Mouse (Mus musculus) left cerebral cortex, postnatal 10 days (tissue): ENCODE results near the gene St7l. TPM values are rescaled to one million over a fixed set of nuclear protein-coding genes. Genes with fewer than 3 reads are reported as not detected.

Experiments
- DNase-seq, 2 experiments: peaks; one replicate each; pipeline ENCODE4 v3.0.0; 2021 to 2022; ENCODE audit warnings: low spot score in 2 of 2, mixed read lengths in 1 of 2; ENCODE audit errors: extremely low spot score in 1 of 2
- intact Hi-C: fragments of 180-260 bp; cut with DNase I; formaldehyde crosslinking; loops from one replicate; pipeline ENCODE4 v1.15.1; 2025
- total RNA-seq, 2 experiments: library from RNA; stranded (reverse); gene quantifications; 2 replicates each; pipeline ENCODE4 v1.2.3; 2021

St7l gene
- total RNA-seq, 2 experiments from 2014 or later: 32.1 to 35.9 TPM

GRCm38 (mm10) chr3:104960026-104961000 lies 96.5 kb downstream of the St7l start:
- intact Hi-C loops: loop anchor here (10.0 kb wide), 1 partner anchor 186 kb away; no protein-coding TSS in a partner anchor
- no peak for DNase-seq

- intact Hi-C loops: loop anchor here (10.0 kb wide), 1 partner anchor 187 kb away; no protein-coding TSS in a partner anchor
- peak in 1 of 2 experiments; percentile 39 for DNase-seq
These were observed 97.6 kb downstream of the St7l start, which contains the start of gene Wnt2b for GRCm38 (mm10) chr3:104961066-104962059. Gene Wnt2b (minus strand): TSS chr3:104961921.

GRCm38 (mm10) chr3:104962141-104962611 lies 98.4 kb downstream of the St7l start:
- intact Hi-C loops: loop anchor here (10.0 kb wide), 1 partner anchor 187 kb away; no protein-coding TSS in a partner anchor
- DNase-seq: peak in 1 of 2 experiments; percentile 57

- intact Hi-C loops: loop anchor here (10.0 kb wide), 1 partner anchor 188 kb away; no protein-coding TSS in a partner anchor
- DNase-seq: no peak
These were observed 99.1 kb downstream of the St7l start for GRCm38 (mm10) chr3:104962866-104963265.

- intact Hi-C loops: loop anchor here (10.0 kb wide), 1 partner anchor 189 kb away; no protein-coding TSS in a partner anchor
- DNase-seq: no peak
These were observed 99.8 kb downstream of the St7l start for GRCm38 (mm10) chr3:104963331-104964276.

- intact Hi-C loops: loop anchor here (5.0 to 10.0 kb wide), 2 partner anchors 88 to 190 kb away; no protein-coding TSS in a partner anchor
- no peak for DNase-seq
These were observed 101.5 kb downstream of the St7l start for GRCm38 (mm10) chr3:104965070-104965855.

GRCm38 (mm10) chr3:104965991-104966554 lies 102.3 kb downstream of the St7l start:
- intact Hi-C loops: loop anchor here (5.0 to 10.0 kb wide), 2 partner anchors 89 to 191 kb away; no protein-coding TSS in a partner anchor
- DNase-seq: no peak

GRCm38 (mm10) chr3:104967548-104968300 lies 103.9 kb downstream of the St7l start:
- DNase-seq: peak; percentile 63 to 91
- intact Hi-C loops: loop anchor here (5.0 to 10.0 kb wide), 2 partner anchors 90 to 193 kb away; no protein-coding TSS in a partner anchor

Other genes starting within 250 kb of the St7l start
- gene Slc16a1, start 225.3 kb upstream of the St7l start, total RNA-seq: 10 to 100 TPM; 65.5 to 71.4 TPM
- 1 to 10 TPM; 1.4 to 2.7 TPM for gene Ppm1j, start 82.9 kb upstream of the St7l start, total RNA-seq
- gene Fam19a3, start 82.2 kb upstream of the St7l start, total RNA-seq: not detected
- gene Rhoc, start 75.6 kb upstream of the St7l start, total RNA-seq: 10 to 100 TPM; 38.5 to 39.0 TPM
- 1 to 10 TPM; 9.3 to 9.7 TPM for gene Mov10, start 45.4 kb upstream of the St7l start, total RNA-seq
- 10 to 100 TPM; 45.2 to 48.3 TPM for gene Capza1, start 500 bp downstream of the St7l start, total RNA-seq
- 1 to 10 TPM; 2.2 to 3.0 TPM for gene Wnt2b, start 97.9 kb downstream of the St7l start, total RNA-seq
- 10 to 100 TPM; 38.7 to 42.7 TPM for gene Cttnbp2nl, start 189.1 kb downstream of the St7l start, total RNA-seq
- not detected for gene 4930564D02Rik, start 202.8 kb downstream of the St7l start, total RNA-seq